Mouse (Mus musculus) right cerebral cortex, adult 18-20 months (tissue): ENCODE measurements around the gene Olfr1254.

ENCODE experiments used
- DNase-seq: peaks from one replicate; pipeline ENCODE4 v3.0.0; 2022; ENCODE audit warnings: mixed read lengths

Olfr1254 gene

DNA sequence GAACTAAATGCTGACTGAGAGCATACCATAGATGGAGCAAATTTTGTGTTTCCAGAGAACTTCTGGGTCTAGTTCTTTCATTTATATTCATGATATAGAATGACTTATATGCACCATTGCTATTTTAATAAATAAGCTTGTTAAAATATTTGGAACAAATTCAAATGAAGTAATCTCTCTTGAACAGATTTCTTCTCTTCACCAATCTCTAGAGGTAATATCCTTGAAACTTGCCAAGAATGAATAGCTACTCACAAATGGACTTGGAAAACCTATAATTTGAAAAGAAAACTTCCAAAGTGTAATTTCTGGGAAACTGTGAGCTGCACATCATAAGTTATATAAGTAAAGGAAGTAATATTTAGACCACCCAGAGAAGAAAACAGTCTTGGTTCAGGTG lies at the start of gene Olfr1254:
TSS of gene Olfr1254 (minus strand) at position 101 of the 400 bp plus-strand sequence.
- no peak for DNase-seq

DNA sequence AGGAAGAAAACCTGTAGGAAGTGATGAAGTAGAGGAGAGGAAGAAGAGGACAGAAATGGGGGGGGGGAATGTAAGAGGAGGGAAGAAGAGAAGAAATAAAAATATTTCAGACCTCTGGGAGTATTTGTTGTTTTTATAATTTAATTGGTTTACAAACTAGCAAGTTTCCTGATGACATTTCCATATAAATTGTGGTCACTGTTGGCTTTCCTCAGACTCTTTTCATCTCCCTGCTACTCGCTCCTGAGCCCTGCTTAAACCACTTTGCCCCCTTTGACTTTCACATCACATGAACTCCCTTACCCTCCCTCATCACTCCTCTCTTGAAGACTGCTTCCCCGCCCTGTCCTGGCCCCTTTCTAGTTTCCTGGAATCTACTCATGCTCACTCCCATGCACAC lies 48.0 kb upstream of the Olfr1254 start, which contains the start of gene Olfr1256:
TSS of gene Olfr1256 (minus strand) at position 101 of the 400 bp plus-strand sequence.
- no peak for DNase-seq

DNA sequence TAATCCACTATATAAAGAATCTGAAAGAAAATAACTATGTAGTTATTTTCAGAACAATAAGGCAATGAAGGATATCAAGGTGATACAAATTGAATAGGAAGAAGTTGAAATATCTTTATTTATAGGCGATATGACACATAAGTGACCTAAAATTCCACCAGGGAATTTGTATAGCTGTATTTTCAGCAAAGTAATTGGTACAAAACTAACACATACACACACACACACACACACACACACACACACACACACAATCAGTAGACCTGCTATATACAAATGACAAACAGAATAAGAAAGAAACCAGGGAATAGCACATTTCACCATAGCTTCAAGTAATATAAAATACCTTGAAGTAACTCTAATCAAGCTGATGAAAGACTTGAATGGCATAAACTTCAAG lies 26.8 kb upstream of the Olfr1254 start:
- no peak for DNase-seq

DNA sequence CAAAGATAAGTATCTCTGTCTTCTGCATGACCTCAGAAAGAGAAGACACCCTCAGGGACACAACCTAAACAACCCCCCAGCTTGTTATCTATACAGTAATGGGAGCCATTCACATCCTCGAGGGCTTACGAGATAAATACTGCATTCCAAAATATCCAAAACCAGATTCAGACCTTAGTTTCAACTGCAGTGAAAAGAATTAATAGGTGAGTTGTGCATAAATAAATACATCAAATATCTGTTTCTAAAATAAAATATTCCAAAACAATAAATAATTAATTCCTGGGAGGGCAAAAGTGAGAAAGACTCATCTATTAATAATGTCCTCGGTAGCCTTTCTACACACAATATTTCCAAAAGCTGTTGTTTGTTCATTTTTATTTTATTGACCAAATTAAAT lies 18.3 kb upstream of the Olfr1254 start, which contains the start of gene Olfr1255:
TSS of gene Olfr1255 (plus strand) at position 301 of the 400 bp plus-strand sequence.
- DNase-seq, result no peak

DNA sequence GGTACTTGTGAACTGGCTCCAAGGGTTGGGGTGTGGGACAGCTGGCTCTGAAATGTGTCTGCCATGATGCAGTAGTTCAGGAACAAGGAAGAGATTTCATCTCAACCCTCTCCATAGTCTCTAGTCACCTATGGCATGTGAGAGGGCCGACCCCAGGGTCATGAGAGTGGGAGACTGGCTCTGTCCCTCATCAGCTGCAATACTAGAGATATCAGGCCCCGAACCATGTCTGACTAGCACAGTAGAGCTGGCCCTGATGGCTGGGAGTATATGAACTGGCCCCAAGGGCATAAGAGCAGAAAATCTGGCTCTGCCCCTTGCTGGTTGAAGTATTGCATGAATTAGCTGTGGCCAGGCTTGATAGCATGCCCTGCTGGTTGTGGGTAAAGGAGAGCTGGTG lies 17.3 kb upstream of the Olfr1254 start:
- DNase-seq, result no peak

DNA sequence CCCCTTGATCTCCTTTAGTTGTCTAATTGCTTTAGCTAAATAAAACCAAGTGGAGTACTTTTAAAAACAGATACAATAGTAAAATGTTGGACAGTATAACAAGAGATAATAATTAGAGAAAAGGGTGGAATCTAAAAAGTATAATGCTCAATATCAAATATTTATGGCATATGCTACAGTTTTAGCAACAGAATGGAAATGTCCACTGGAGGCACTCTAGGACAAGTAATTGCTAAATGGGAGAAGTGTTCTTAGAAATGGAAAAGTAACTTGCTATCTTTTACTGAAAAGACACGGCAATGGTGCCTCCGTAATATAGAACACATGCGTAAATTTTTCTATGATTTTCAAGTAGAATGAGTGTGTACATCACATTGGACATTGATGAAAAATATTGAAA lies 6.2 kb upstream of the Olfr1254 start:
- DNase-seq, result no peak

DNA sequence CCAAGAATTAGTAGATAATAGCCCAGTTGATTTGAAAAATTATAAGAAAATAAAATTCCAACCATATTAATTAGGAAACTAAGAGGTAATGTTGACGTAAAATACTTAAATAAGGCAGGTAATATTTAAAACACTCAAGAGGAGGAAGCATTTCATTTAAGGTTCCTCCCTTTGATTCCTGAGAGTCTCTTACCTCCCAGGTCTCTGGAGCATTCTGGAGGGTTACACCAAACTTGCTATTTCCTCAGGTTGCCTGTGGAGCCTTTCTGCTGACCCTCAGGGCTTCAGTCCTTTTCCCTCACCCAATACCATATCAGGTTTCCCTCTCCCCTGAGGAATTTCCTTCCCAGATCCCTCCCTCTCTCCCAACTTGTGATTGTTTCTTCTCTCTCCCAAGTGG lies 36.4 kb downstream of the Olfr1254 start, which contains the start of gene Olfr1253:
TSS of gene Olfr1253 (minus strand) at position 101 of the 400 bp plus-strand sequence.
- no peak for DNase-seq
